Mouse (Mus musculus) bone marrow, adult 2 months (tissue): ENCODE measurements around the gene Stat1. TPM values are rescaled to one million over a fixed set of nuclear protein-coding genes. Genes with fewer than 3 reads are reported as not detected.

ENCODE experiments used
- H3K27ac ChIP-seq: fragments of 200-500 bp; 2 replicates; pipeline ENCODE4 v1.5.1; 2012; ENCODE audit warnings: low read depth, mild to moderate bottlenecking, control low read depth, inconsistent platforms, low read length; ENCODE audit not compliant: control insufficient read depth, poor library complexity, insufficient read depth
- H3K4me1 ChIP-seq: fragments of 200-500 bp; 2 replicates; pipeline ENCODE4 v1.6.1; 2011; ENCODE audit warnings: low read length; ENCODE audit not compliant: control insufficient read depth, insufficient read depth
- H3K4me3 ChIP-seq: fragments of 200-500 bp; replicated peaks from 2 replicates; pipeline ENCODE3; 2011; ENCODE audit warnings: mild to moderate bottlenecking, low read depth, low read length, control low read depth; ENCODE audit not compliant: control insufficient read depth
- CTCF ChIP-seq: fragments of 200-500 bp; IDR thresholded peaks from 2 replicates; pipeline ENCODE4 v1.5.1; 2011; ENCODE audit warnings: low read length, control low read depth; ENCODE audit not compliant: control insufficient read depth, insufficient read depth
- POLR2A ChIP-seq: fragments of 200-500 bp; IDR thresholded peaks from 2 replicates; pipeline ENCODE4 v1.6.1; 2011; ENCODE audit warnings: low read depth, mild to moderate bottlenecking, control low read depth, low read length, borderline replicate concordance; ENCODE audit not compliant: control insufficient read depth
- WGBS: fragments of 180-500 bp; shearing (Covaris S2); methylation state at CpG from one replicate; pipeline ENCODE4 v1.1.7; 2018; 5-methylcytosine and 5-hydroxymethylcytosine counted together
- polyA plus RNA-seq: library from polyadenylated mRNA; stranded (reverse); fragments of >200 nt; gene quantifications from 2 replicates; pipeline ENCODE4 v1.2.4, GENCODE M21; 2011; ENCODE audit warnings: low replicate concordance; ENCODE audit not compliant: missing spikeins, insufficient read depth, insufficient read length

Gene Stat1
- polyA plus RNA-seq, 1 experiment: 28.8 TPM

DNA sequence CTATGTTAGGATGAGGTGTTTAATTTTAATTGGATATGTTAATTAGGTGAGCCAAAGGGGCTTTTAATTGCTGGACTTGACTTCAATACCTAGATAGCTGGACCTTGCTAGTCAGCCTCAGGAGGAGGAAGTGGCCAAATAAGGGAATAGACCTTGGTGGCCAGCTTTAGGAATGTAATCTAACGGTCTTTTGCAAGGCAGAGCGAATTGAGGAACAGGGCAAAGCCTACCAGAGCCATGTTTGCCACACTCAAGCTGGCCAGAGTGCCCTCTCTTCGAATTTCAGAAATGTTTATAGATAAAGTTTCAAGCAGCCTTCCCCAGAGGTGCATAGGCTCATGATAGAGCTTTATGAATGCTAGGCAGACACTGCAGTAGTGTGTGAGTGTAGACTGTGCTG lies 22.2 kb downstream of the Stat1 start:
- H3K4me1 ChIP-seq: peaks cover 2% of the 10 kb centered on the region; the same call in 1 of the 2 replicates
- H3K4me3 ChIP-seq: no peak overlapping the region
- H3K27ac ChIP-seq: peak overlapping the region; percentile 77; the same call in 1 of the 2 replicates
- 17% methylated on average over 3 of the region's 3 CpGs for WGBS
- TF ChIP-seq POLR2A: no peak
- no peak for TF ChIP-seq CTCF

GRCm38 (mm10) chr1:52142117-52142516 lies 22.9 kb downstream of the Stat1 start:
- Histone ChIP-seq H3K4me1 (peaks cover 2% of the 10 kb centered on the region; the same call in 1 of the 2 replicates), H3K27ac (peak overlapping the region; percentile 77), H3K4me3 (no peak overlapping the region)
- TF ChIP-seq CTCF (no peak), POLR2A (no peak)
- 69% methylated on average over 4 of the region's 4 CpGs for WGBS

DNA sequence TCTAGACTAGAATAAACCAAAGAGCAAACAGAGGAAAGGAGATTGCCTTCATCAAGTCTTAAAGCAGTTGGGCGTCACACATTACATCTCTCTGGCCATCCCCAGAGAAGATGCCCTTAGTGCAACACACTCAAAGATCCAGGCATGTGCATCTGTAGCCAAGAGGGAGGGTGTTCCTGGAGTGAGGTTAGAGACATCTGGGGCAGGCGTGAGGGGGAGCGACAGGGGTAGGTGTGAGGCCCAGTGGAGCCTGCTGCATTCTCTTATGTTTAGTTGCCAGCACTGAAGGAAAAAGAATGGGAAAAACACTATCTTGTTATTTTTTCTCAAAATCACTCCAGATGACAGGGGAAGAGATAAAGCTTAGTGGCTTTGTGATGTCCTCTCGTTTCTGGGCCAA lies 24.0 kb downstream of the Stat1 start:
- Histone ChIP-seq H3K4me1 (peaks cover 2% of the 10 kb centered on the region; the same call in 1 of the 2 replicates), H3K27ac (no peak overlapping the region), H3K4me3 (no peak overlapping the region)
- TF ChIP-seq CTCF (no peak), POLR2A (no peak)
- WGBS: 88% methylated on average over 4 of the region's 4 CpGs

GRCm38 (mm10) chr1:52143596-52144156 lies 24.4 kb downstream of the Stat1 start:
- WGBS: 85% methylated on average over 7 of the region's 7 CpGs
- TF ChIP-seq POLR2A: no peak
- TF ChIP-seq CTCF: no peak
- H3K4me3 ChIP-seq: no peak overlapping the region
- H3K4me1 ChIP-seq: peaks cover 2% of the 10 kb centered on the region; the same call in 1 of the 2 replicates
- H3K27ac ChIP-seq: no peak overlapping the region

- no peak overlapping the region for H3K4me3 ChIP-seq
- peaks cover 2% of the 10 kb centered on the region; the same call in 1 of the 2 replicates for H3K4me1 ChIP-seq
- TF ChIP-seq POLR2A (no peak), CTCF (no peak)
- WGBS: 88% methylated on average over 10 of the region's 10 CpGs
- no peak overlapping the region for H3K27ac ChIP-seq
Observed at GRCm38 (mm10) chr1:52144907-52145306, 25.7 kb downstream of the Stat1 start.

GRCm38 (mm10) chr1:52146214-52146970 lies 27.2 kb downstream of the Stat1 start:
- H3K4me1 ChIP-seq: peaks cover 2% of the 10 kb centered on the region; the same call in 1 of the 2 replicates
- no peak overlapping the region for H3K4me3 ChIP-seq
- no peak overlapping the region for H3K27ac ChIP-seq
- 60% methylated on average over 12 of the region's 12 CpGs for WGBS
- TF ChIP-seq CTCF (peak; percentile 70), POLR2A (no peak)

- WGBS: 84% methylated on average over 2 of the region's 2 CpGs
- Histone ChIP-seq H3K27ac (no peak overlapping the region), H3K4me1 (no peaks in the 10 kb centered on the region; the same call in 1 of the 2 replicates), H3K4me3 (no peak overlapping the region)
- TF ChIP-seq CTCF: no peak
- no peak for TF ChIP-seq POLR2A
Observed at GRCm38 (mm10) chr1:52147431-52147830, 28.2 kb downstream of the Stat1 start.

DNA sequence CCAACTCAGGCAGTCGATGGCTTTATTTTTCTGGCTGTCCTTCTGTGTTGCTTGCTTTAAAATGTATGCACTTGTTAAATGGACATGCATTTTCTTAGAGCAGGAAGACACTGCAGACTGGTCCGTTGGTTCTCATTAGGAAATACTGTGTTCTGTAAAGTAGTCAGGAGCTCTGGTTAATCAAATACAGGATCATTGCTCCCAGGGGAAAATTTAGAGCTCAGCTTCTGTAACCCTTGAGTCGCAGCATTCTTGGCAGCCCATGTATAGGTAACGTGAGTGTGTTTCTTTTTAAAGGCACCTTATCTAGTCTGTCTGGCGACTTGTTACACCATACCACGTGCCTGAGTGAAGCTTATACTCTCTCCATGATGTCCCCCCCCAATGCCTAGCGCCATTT lies 28.9 kb downstream of the Stat1 start:
- H3K4me1 ChIP-seq: no peaks in the 10 kb centered on the region; the same call in 1 of the 2 replicates
- 79% methylated on average over 7 of the region's 7 CpGs for WGBS
- H3K27ac ChIP-seq: no peak overlapping the region
- no peak for TF ChIP-seq CTCF
- no peak for TF ChIP-seq POLR2A
- no peak overlapping the region for H3K4me3 ChIP-seq
